Mouse (Mus musculus): ENCODE data around the gene Gm13283. TPM values are rescaled to one million over a fixed set of nuclear protein-coding genes. Genes with fewer than 3 reads are reported as not detected.
"Not testable (repeated sequence)": the region's sequence is repeated elsewhere in the genome, so short reads cannot be mapped to it uniquely, and the experiment has no call there.

Gene Gm13283
- total and polyA plus RNA-seq, 3 experiments = not detected

- Histone ChIP-seq H3K9ac (ENCODE audit: low read depth, low read length) (no peak overlapping the region), H3K27me3 (ENCODE audit: control insufficient read depth, insufficient read depth, low read length) (no peaks in the 10 kb centered on the region), H3K4me3 (no peak overlapping the region), H3K36me3 (ENCODE audit: control insufficient read depth, insufficient read depth, low read length) (no peaks in the 10 kb centered on the region), H3K4me1 (ENCODE audit: control insufficient read depth, insufficient read depth, low read length) (no peaks in the 10 kb centered on the region), H3K79me2 (replicated peaks; ENCODE audit: control insufficient read depth, insufficient read depth, low read length) (no peaks in the 10 kb centered on the region), H3K27ac (no peak overlapping the region)
- DNase-seq = no peak
- no peak for TF ChIP-seq EP300 (IDR thresholded peaks at IDR 0.05; ENCODE audit: insufficient read depth, low read depth, low read length)
- TF ChIP-seq CTCF (IDR thresholded peaks at IDR 0.05) = peak; percentile 37
- intact Hi-C loops (cut with DNase I) = no loop called here
- WGBS = 70% methylated on average over 7 of the region's 7 CpGs
These were observed 17.0 kb upstream of the Gm13283 start for GRCm38 (mm10) chr4:88742771-88743371.

DNA sequence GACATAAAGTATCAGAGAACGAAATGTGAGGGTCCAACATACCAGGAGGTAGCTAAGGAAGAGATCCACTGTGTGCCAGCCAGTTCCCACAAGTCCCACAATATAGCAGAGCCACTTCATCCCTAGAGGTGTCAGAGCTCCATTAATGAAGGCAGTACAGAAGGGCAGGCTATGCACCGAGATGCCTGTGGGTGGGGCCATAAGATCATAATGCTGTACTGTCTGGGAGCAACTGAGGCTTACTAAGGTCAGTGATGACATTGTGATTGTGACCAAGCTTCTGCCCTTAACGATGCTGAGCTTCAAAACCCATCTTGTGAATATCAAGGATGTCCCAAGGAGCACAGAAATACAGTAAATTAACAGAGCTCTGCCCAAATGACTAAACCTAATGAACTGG, 15.7 kb upstream of the Gm13283 start:
- Histone ChIP-seq H3K27me3 (ENCODE audit: control insufficient read depth, insufficient read depth, low read length) (no peaks in the 10 kb centered on the region), H3K27ac (no peak overlapping the region), H3K79me2 (replicated peaks; ENCODE audit: control insufficient read depth, insufficient read depth, low read length) (no peaks in the 10 kb centered on the region), H3K9ac (ENCODE audit: low read depth, low read length) (no peak overlapping the region), H3K4me3 (no peak overlapping the region), H3K36me3 (ENCODE audit: control insufficient read depth, insufficient read depth, low read length) (no peaks in the 10 kb centered on the region), H3K4me1 (ENCODE audit: control insufficient read depth, insufficient read depth, low read length) (no peaks in the 10 kb centered on the region)
- intact Hi-C loops (cut with DNase I) = no loop called here
- TF ChIP-seq POLR2A (IDR thresholded peaks at IDR 0.05; ENCODE audit: insufficient read depth, low read depth, low read length) (no peak), CTCF (IDR thresholded peaks at IDR 0.05) (peak; percentile 39)
- DNase-seq = no peak
- 58% methylated on average over 3 of the region's 3 CpGs for WGBS

DNA sequence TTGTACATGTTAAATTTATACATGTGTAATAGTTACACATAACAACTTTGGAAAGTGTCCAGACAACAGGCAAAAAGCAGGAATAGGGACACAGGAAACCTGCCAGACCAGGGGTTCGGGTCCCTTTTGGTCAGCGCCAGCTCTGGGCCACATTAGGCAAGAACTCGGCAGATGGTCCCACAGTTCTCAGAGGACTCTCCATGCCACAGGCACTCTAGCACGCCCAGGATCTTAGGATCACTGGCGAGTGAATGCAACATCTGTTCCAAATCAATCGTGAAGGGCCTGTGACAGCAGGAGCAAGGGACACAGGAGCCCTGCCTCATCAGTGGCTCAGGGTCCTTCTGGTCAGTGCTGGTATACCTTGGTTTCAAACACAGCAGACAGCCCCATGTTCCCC, 10.0 kb upstream of the Gm13283 start:
- DNase-seq = no peak
- 63% methylated on average over 6 of the region's 6 CpGs for WGBS
- intact Hi-C loops (cut with DNase I) = no loop called here

DNA sequence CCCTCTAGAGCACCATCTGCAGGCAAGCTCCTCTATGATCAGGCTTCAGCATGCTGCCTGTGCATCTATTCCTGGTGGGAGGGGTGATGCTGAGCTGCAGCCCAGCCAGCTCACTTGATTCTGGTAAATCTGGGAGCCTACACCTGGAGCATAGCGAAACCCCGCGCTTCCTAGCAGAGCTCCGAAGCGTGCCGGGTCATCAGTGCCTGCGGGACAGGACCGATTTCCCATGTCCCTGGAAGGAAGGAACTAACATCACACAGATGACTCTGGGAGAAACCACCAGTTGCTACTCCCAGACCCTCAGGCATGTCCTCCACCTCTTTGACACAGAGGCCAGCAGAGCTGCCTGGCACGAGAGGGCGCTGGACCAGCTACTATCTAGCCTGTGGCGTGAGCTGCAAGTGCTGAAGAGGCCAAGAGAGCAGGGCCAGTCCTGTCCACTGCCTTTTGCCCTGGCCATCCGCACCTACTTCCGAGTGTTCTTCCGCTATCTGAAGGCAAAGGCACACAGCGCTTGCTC, 5.0 kb upstream of the Gm13283 start, which contains the start of gene Gm13271:
TSS of gene Gm13271 (plus strand) at position 51 of the 523 bp plus-strand sequence.
- H3K79me2 ChIP-seq (replicated peaks; ENCODE audit: control insufficient read depth, insufficient read depth, low read length); intact Hi-C loops (cut with DNase I); H3K4me1 ChIP-seq (ENCODE audit: control insufficient read depth, insufficient read depth, low read length); H3K27me3 ChIP-seq (ENCODE audit: control insufficient read depth, insufficient read depth, low read length); H3K4me3 ChIP-seq; H3K27ac ChIP-seq; H3K9ac ChIP-seq (ENCODE audit: low read depth, low read length); H3K36me3 ChIP-seq (ENCODE audit: control insufficient read depth, insufficient read depth, low read length): not testable (repeated sequence)
- TF ChIP-seq CTCF (IDR thresholded peaks at IDR 0.05) = peak; percentile 44
- peak; percentile 66 to 83 for DNase-seq
- WGBS = 76% methylated on average over 15 of the region's 15 CpGs

More for the DNA sequence above, 10.0 kb upstream of the Gm13283 start:
- Histone ChIP-seq H3K36me3 (ENCODE audit: control insufficient read depth, insufficient read depth, low read length) (no peaks in the 10 kb centered on the region), H3K27me3 (ENCODE audit: control insufficient read depth, insufficient read depth, low read length) (no peaks in the 10 kb centered on the region), H3K79me2 (replicated peaks; ENCODE audit: control insufficient read depth, insufficient read depth, low read length) (no peaks in the 10 kb centered on the region), H3K4me3 (no peak overlapping the region), H3K4me1 (ENCODE audit: control insufficient read depth, insufficient read depth, low read length) (no peaks in the 10 kb centered on the region), H3K27ac (no peak overlapping the region), H3K9ac (ENCODE audit: low read depth, low read length) (no peak overlapping the region)
- TF ChIP-seq POLR2A (IDR thresholded peaks at IDR 0.05; ENCODE audit: insufficient read depth, low read depth, low read length) (no peak), CTCF (IDR thresholded peaks at IDR 0.05) (no peak), EP300 (IDR thresholded peaks at IDR 0.05; ENCODE audit: insufficient read depth, low read depth, low read length) (no peak)

DNA sequence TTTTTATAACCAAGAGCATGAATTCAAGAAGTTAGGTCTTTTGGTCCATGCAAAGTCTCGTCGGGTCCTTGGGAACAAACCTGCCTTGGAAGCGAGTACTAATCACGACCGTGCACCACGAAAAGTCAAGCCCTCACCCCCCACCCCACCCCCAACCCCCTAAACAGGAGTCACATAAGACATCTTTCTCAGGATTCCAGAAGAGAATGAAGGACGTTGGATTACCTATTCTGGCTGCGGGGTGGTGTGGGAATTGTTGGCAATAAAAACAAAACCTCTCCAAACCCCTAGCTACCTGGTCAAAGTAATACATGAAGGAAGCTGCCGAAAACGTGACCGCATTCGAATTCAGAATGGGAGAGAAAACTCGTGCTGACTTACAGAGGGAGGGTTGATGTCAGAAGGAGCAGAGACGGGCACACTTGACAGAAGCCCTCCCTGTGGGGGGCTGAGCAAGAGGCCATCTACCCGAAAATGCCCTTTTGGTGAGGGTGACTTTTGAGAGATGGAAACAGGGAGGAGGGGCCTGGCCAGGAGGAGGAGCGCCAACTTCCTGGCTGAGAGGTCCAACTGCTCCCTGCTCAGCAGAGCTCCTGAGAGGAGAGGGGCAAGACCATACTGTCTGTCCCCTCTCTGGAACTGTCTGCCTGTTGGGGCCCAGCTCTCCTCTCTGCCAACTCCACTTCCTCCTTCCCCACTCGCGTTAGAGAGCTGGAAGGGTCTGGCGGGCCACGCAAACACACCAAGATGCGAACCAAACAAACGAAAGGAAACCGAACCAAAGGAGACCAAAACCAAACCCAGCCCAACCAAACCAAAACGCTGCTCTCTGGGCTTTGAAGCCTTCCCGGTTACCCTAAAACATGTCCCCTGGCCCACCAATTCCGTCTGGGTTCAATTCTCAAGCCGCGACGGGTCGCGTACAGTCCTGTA, 3.1 kb upstream of the Gm13283 start:
- Histone ChIP-seq H3K9ac (ENCODE audit: low read depth, low read length) (peak overlapping the region; percentile 82), H3K27ac (peak overlapping the region; percentile 77), H3K4me3 (peak overlapping the region; percentile 47)
- TF ChIP-seq POLR2A (IDR thresholded peaks at IDR 0.05; ENCODE audit: insufficient read depth, low read depth, low read length) = peak; percentile 65; the same call in 1 of the 2 replicates
- not testable (repeated sequence) for H3K36me3 ChIP-seq (ENCODE audit: control insufficient read depth, insufficient read depth, low read length); H3K27me3 ChIP-seq (ENCODE audit: control insufficient read depth, insufficient read depth, low read length); H3K79me2 ChIP-seq (replicated peaks; ENCODE audit: control insufficient read depth, insufficient read depth, low read length); H3K4me1 ChIP-seq (ENCODE audit: control insufficient read depth, insufficient read depth, low read length)
- 9% methylated on average over 29 of the region's 31 CpGs for WGBS
- DNase-seq = peak; percentile 34 to 59
- intact Hi-C loops (cut with DNase I) = loop anchor here (2.0 kb wide), 1 partner anchor 18 kb away; no protein-coding TSS in a partner anchor

GRCm38 (mm10) chr4:88757628-88758031, 2.3 kb upstream of the Gm13283 start:
- not testable (repeated sequence) for H3K4me1 ChIP-seq (ENCODE audit: control insufficient read depth, insufficient read depth, low read length); H3K79me2 ChIP-seq (replicated peaks; ENCODE audit: control insufficient read depth, insufficient read depth, low read length); H3K27me3 ChIP-seq (ENCODE audit: control insufficient read depth, insufficient read depth, low read length); H3K36me3 ChIP-seq (ENCODE audit: control insufficient read depth, insufficient read depth, low read length)
- 0% methylated on average over 16 of the region's 21 CpGs for WGBS
- intact Hi-C loops (cut with DNase I) = loop anchor here (2.0 kb wide), 1 partner anchor 19 kb away; no protein-coding TSS in a partner anchor
- H3K27ac ChIP-seq = peak overlapping the region; percentile 77
- DNase-seq = peak; percentile 89 to 92
- peak overlapping the region; percentile 82 for H3K9ac ChIP-seq (ENCODE audit: low read depth, low read length)
- TF ChIP-seq POLR2A (IDR thresholded peaks at IDR 0.05; ENCODE audit: insufficient read depth, low read depth, low read length) (peak; percentile 61; the same call in 1 of the 2 replicates), CTCF (IDR thresholded peaks at IDR 0.05) (peak; percentile 66)
- peak overlapping the region; percentile 47 for H3K4me3 ChIP-seq

DNA sequence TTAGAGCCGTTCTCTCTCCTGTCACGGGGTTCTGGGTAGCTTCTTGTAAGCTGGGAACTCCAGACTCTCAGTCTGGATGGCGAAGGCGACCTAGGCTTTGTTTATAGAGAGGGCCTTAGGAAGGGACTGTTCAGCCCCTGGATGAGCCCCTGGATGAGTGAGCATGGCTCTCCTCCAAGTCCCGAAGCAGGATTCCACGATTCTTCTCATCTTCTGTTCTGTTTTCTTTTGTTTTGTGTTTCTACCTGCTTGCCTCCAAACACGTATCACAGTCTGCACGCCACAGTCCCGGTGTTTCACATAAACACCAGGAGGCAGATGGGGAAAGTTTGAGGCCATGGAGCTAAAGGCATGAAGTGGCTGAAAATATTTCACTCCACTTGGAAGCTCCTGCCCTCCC, 1.2 kb upstream of the Gm13283 start:
- H3K4me1 ChIP-seq (ENCODE audit: control insufficient read depth, insufficient read depth, low read length); H3K36me3 ChIP-seq (ENCODE audit: control insufficient read depth, insufficient read depth, low read length); H3K27ac ChIP-seq; H3K4me3 ChIP-seq; H3K9ac ChIP-seq (ENCODE audit: low read depth, low read length); H3K79me2 ChIP-seq (replicated peaks; ENCODE audit: control insufficient read depth, insufficient read depth, low read length); intact Hi-C loops (cut with DNase I); DNase-seq; H3K27me3 ChIP-seq (ENCODE audit: control insufficient read depth, insufficient read depth, low read length): not testable (repeated sequence)
- 88% methylated on average over 9 of the region's 9 CpGs for WGBS
